Mouse (Mus musculus) adipocyte (in vitro differentiated cells): ENCODE measurements around the gene Six1.
A peak's percentile ranks its signal among the peaks of the same experiment; 100 is the strongest.
"Not testable (repeated sequence)": the region's sequence is repeated elsewhere in the genome, so short reads cannot be mapped to it uniquely, and the experiment has no call there.

Source experiments
- DNase-seq: peaks from one replicate; pipeline ENCODE4 v3.0.0-alpha.2; 2016; ENCODE audit warnings: low spot score

The Six1 gene

GRCm38 (mm10) chr12:73034901-73035895 lies 18.5 kb downstream of the Six1 start:
- DNase-seq: no peak

GRCm38 (mm10) chr12:73032665-73033064 lies 21.0 kb downstream of the Six1 start:
- DNase-seq: no peak

- DNase-seq: no peak
These were observed 22.4 kb downstream of the Six1 start for GRCm38 (mm10) chr12:73031315-73031714.

GRCm38 (mm10) chr12:73025490-73025889 lies 28.2 kb downstream of the Six1 start:
- peak; percentile 94 for DNase-seq

GRCm38 (mm10) chr12:73020941-73021340 lies 32.7 kb downstream of the Six1 start:
- DNase-seq: peak; percentile 86

- no peak for DNase-seq
These were observed 33.3 kb downstream of the Six1 start for GRCm38 (mm10) chr12:73020422-73020821.

GRCm38 (mm10) chr12:73018838-73019237 lies 34.8 kb downstream of the Six1 start:
- DNase-seq: no peak

GRCm38 (mm10) chr12:73016171-73016570 lies 37.5 kb downstream of the Six1 start:
- no peak for DNase-seq

- no peak for DNase-seq
These were observed 39.4 kb downstream of the Six1 start for GRCm38 (mm10) chr12:73014311-73014710.

GRCm38 (mm10) chr12:73012824-73013223 lies 40.9 kb downstream of the Six1 start:
- DNase-seq: peak; percentile 44

- DNase-seq: no peak
These were observed 41.4 kb downstream of the Six1 start for GRCm38 (mm10) chr12:73012136-73012785.

- not testable (repeated sequence) for DNase-seq
These were observed 50.8 kb downstream of the Six1 start for GRCm38 (mm10) chr12:73002903-73003302.

- DNase-seq: not testable (repeated sequence)
These were observed 51.4 kb downstream of the Six1 start for GRCm38 (mm10) chr12:73002281-73002680.

GRCm38 (mm10) chr12:72998105-72999001 lies 55.3 kb downstream of the Six1 start:
- DNase-seq: no peak

- DNase-seq: no peak
These were observed 57.0 kb downstream of the Six1 start for GRCm38 (mm10) chr12:72996646-72997045.
